Mouse (Mus musculus) limb, embryonic 11.5 days (tissue): ENCODE measurements around the gene Tesc. TPM values are rescaled to one million over a fixed set of nuclear protein-coding genes. Genes with fewer than 3 reads are reported as not detected.

ENCODE experiments used
- ATAC-seq: fragments of 200-750 bp; cut with Nextera tagmentation; 2 replicates; pipeline ENCODE4 v1.8.0; 2017; ENCODE audit warnings: low read depth; ENCODE audit not compliant: insufficient number of reproducible peaks, low FRiP score, low TSS enrichment
- DNase-seq: peaks from one replicate; pipeline ENCODE4 v3.0.0-alpha.2; 2015; ENCODE audit warnings: low spot score
- H3K27ac ChIP-seq: fragments of 300-500 bp; sonication (generic); replicated peaks from 2 replicates; pipeline ENCODE4 v1.5.1; 2014; ENCODE audit warnings: low read depth, mild to moderate bottlenecking, low read length
- H3K27me3 ChIP-seq: fragments of 300-500 bp; sonication (generic); 2 replicates; pipeline ENCODE4 v1.6.1; 2014; ENCODE audit warnings: mild to moderate bottlenecking, low read length, mixed read lengths; ENCODE audit not compliant: control insufficient read depth, insufficient read depth
- H3K36me3 ChIP-seq: fragments of 300-500 bp; sonication (generic); 2 replicates; pipeline ENCODE4 v1.6.1; 2014; ENCODE audit warnings: mild to moderate bottlenecking, low read length, moderate library complexity, mixed read lengths; ENCODE audit not compliant: control insufficient read depth, insufficient read depth
- H3K4me1 ChIP-seq: fragments of 300-500 bp; sonication (generic); 2 replicates; pipeline ENCODE4 v1.6.1; 2014; ENCODE audit warnings: low read length, mixed read lengths; ENCODE audit not compliant: control insufficient read depth, insufficient read depth
- H3K4me2 ChIP-seq: fragments of 300-500 bp; sonication (generic); 2 replicates; pipeline ENCODE4 v1.6.1; 2014; ENCODE audit warnings: low read depth, mild to moderate bottlenecking, moderate library complexity; ENCODE audit not compliant: severe bottlenecking
- H3K4me3 ChIP-seq: fragments of 300-500 bp; sonication (generic); 2 replicates; pipeline ENCODE4 v1.5.1; 2014; ENCODE audit warnings: low read depth, low read length
- H3K9ac ChIP-seq: fragments of 300-500 bp; sonication (generic); 2 replicates; pipeline ENCODE4 v1.6.1; 2014; ENCODE audit warnings: mild to moderate bottlenecking, low read length
- H3K9me3 ChIP-seq: fragments of 300-500 bp; sonication (generic); 2 replicates; pipeline ENCODE4 v1.6.1; 2016; ENCODE audit warnings: low read length; ENCODE audit not compliant: control insufficient read depth
- WGBS: fragments of 180-500 bp; shearing (Covaris S2); extraction: QIAGEN DNeasy Blood & Tissue Kit; methylation state at CpG from one replicate; pipeline ENCODE4 v1.1.7; 2014; 5-methylcytosine and 5-hydroxymethylcytosine counted together
- polyA plus RNA-seq: library from polyadenylated mRNA; unstranded; fragments of >200 nt; fragmentation: Nextera tagmentation; extraction: Ambion mirVana; gene quantifications from 2 replicates; pipeline ENCODE4 v1.2.1, GENCODE M21; 2014

The Tesc gene
- polyA plus RNA-seq, 1 experiment from 2014 or later = 0.53 TPM

GRCm38 (mm10) chr5:117990957-117991356 is 36.6 kb upstream of the Tesc start:
- DNase-seq (no peak), ATAC-seq (no peak)
- Histone ChIP-seq H3K9ac (no peak overlapping the region), H3K9me3 (no peaks in the 10 kb centered on the region), H3K36me3 (peaks cover 33% of the 10 kb centered on the region), H3K4me1 (no peaks in the 10 kb centered on the region), H3K4me2 (no peak overlapping the region), H3K27me3 (no peaks in the 10 kb centered on the region), H3K4me3 (no peak overlapping the region), H3K27ac (no peak overlapping the region)
- 92% methylated on average over 3 of the region's 3 CpGs for WGBS

GRCm38 (mm10) chr5:117993550-117993949 is 34.0 kb upstream of the Tesc start:
- WGBS = 97% methylated on average over 6 of the region's 6 CpGs
- Histone ChIP-seq H3K4me3 (no peak overlapping the region), H3K36me3 (peaks cover 37% of the 10 kb centered on the region)

GRCm38 (mm10) chr5:117995372-117995901 is 32.1 kb upstream of the Tesc start:
- ATAC-seq (no peak), DNase-seq (no peak)
- no peaks in the 10 kb centered on the region for H3K4me1 ChIP-seq
- H3K36me3 ChIP-seq = peaks cover 37% of the 10 kb centered on the region
- H3K9ac ChIP-seq = no peak overlapping the region
- WGBS = 92% methylated on average over 8 of the region's 8 CpGs
- H3K27me3 ChIP-seq = no peaks in the 10 kb centered on the region
- no peaks in the 10 kb centered on the region for H3K9me3 ChIP-seq
- no peak overlapping the region for H3K27ac ChIP-seq
- H3K4me2 ChIP-seq = no peak overlapping the region
- no peak overlapping the region for H3K4me3 ChIP-seq

More at GRCm38 (mm10) chr5:117993550-117993949, 34.0 kb upstream of the Tesc start:
- Histone ChIP-seq H3K27ac (no peak overlapping the region), H3K4me1 (no peaks in the 10 kb centered on the region), H3K27me3 (no peaks in the 10 kb centered on the region), H3K9me3 (no peaks in the 10 kb centered on the region), H3K9ac (no peak overlapping the region), H3K4me2 (no peak overlapping the region)
- ATAC-seq (no peak), DNase-seq (no peak)

GRCm38 (mm10) chr5:117995911-117996310 is 31.6 kb upstream of the Tesc start:
- no peak for ATAC-seq

GRCm38 (mm10) chr5:117996581-117996980 is 31.0 kb upstream of the Tesc start:
- no peak overlapping the region for H3K9ac ChIP-seq
- no peaks in the 10 kb centered on the region for H3K27me3 ChIP-seq
- ATAC-seq (no peak), DNase-seq (no peak)
- H3K4me2 ChIP-seq = no peak overlapping the region
- H3K27ac ChIP-seq = no peak overlapping the region
- no peak overlapping the region for H3K4me3 ChIP-seq
- WGBS = 93% methylated on average over 6 of the region's 6 CpGs
- H3K4me1 ChIP-seq = no peaks in the 10 kb centered on the region
- no peaks in the 10 kb centered on the region for H3K9me3 ChIP-seq
- H3K36me3 ChIP-seq = peaks cover 32% of the 10 kb centered on the region

More at GRCm38 (mm10) chr5:117995911-117996310, 31.6 kb upstream of the Tesc start:
- Histone ChIP-seq H3K27ac (no peak overlapping the region), H3K9ac (no peak overlapping the region), H3K4me2 (no peak overlapping the region), H3K4me1 (no peaks in the 10 kb centered on the region), H3K27me3 (no peaks in the 10 kb centered on the region), H3K36me3 (peaks cover 35% of the 10 kb centered on the region), H3K4me3 (no peak overlapping the region), H3K9me3 (no peaks in the 10 kb centered on the region)
- WGBS = 86% methylated on average over 6 of the region's 6 CpGs
- no peak for DNase-seq

- H3K36me3 ChIP-seq = peaks cover 32% of the 10 kb centered on the region
- no peaks in the 10 kb centered on the region for H3K9me3 ChIP-seq
- H3K27me3 ChIP-seq = no peaks in the 10 kb centered on the region
- 89% methylated on average over 10 of the region's 10 CpGs for WGBS
- H3K9ac ChIP-seq = no peak overlapping the region
- no peak overlapping the region for H3K27ac ChIP-seq
- no peak overlapping the region for H3K4me2 ChIP-seq
- no peak overlapping the region for H3K4me3 ChIP-seq
- ATAC-seq = no peak
- H3K4me1 ChIP-seq = no peaks in the 10 kb centered on the region
- no peak for DNase-seq
Measured at GRCm38 (mm10) chr5:117997434-117997970, 30.0 kb upstream of the Tesc start.

GRCm38 (mm10) chr5:117999061-117999460 is 28.5 kb upstream of the Tesc start:
- Histone ChIP-seq H3K36me3 (peaks cover 35% of the 10 kb centered on the region), H3K4me1 (no peaks in the 10 kb centered on the region)
- ATAC-seq = no peak

GRCm38 (mm10) chr5:117999584-117999983 is 28.0 kb upstream of the Tesc start:
- H3K27me3 ChIP-seq = no peaks in the 10 kb centered on the region
- DNase-seq = no peak
- no peaks in the 10 kb centered on the region for H3K4me1 ChIP-seq
- no peak overlapping the region for H3K9ac ChIP-seq
- no peak overlapping the region for H3K4me2 ChIP-seq
- H3K36me3 ChIP-seq = peaks cover 30% of the 10 kb centered on the region
- H3K27ac ChIP-seq = no peak overlapping the region
- 89% methylated on average over 11 of the region's 11 CpGs for WGBS
- H3K9me3 ChIP-seq = no peaks in the 10 kb centered on the region
- H3K4me3 ChIP-seq = no peak overlapping the region
- ATAC-seq = no peak

More at GRCm38 (mm10) chr5:117999061-117999460, 28.5 kb upstream of the Tesc start:
- no peak overlapping the region for H3K4me3 ChIP-seq
- H3K27ac ChIP-seq = no peak overlapping the region
- H3K9ac ChIP-seq = no peak overlapping the region
- 88% methylated on average over 7 of the region's 7 CpGs for WGBS
- H3K9me3 ChIP-seq = no peaks in the 10 kb centered on the region
- no peak for DNase-seq
- no peaks in the 10 kb centered on the region for H3K27me3 ChIP-seq
- no peak overlapping the region for H3K4me2 ChIP-seq

- ATAC-seq = no peak
- no peaks in the 10 kb centered on the region for H3K27me3 ChIP-seq
- whole genome bisulfite sequencing = 44% methylated on average over 9 of the region's 9 CpGs
Measured at GRCm38 (mm10) chr5:118002059-118002458, 25.5 kb upstream of the Tesc start.

More at GRCm38 (mm10) chr5:118002059-118002458, 25.5 kb upstream of the Tesc start:
- Histone ChIP-seq H3K36me3 (peaks cover 19% of the 10 kb centered on the region), H3K27ac (no peak overlapping the region), H3K9ac (no peak overlapping the region), H3K4me1 (no peaks in the 10 kb centered on the region), H3K4me2 (no peak overlapping the region), H3K9me3 (no peaks in the 10 kb centered on the region), H3K4me3 (no peak overlapping the region)
- peak; percentile 85 for DNase-seq
